Mouse (Mus musculus): ENCODE data around the gene Gng5.

The Gng5 gene

GRCm38 (mm10) chr3:146528335-146528734 lies 28.7 kb downstream of the Gng5 start:
- in situ Hi-C loops (cut with MboI; ENCODE audit: unreplicated experiment in 2 of 2), result loop anchor here in 1 of 2 experiments (10.0 kb wide), 1 partner anchor 124 kb away; the partner anchor contains the start of gene Ssx2ip

- in situ Hi-C loops (cut with MboI; ENCODE audit: unreplicated experiment in 2 of 2), result no loop called here
These were observed 35.4 kb downstream of the Gng5 start for GRCm38 (mm10) chr3:146534986-146535385.

DNA sequence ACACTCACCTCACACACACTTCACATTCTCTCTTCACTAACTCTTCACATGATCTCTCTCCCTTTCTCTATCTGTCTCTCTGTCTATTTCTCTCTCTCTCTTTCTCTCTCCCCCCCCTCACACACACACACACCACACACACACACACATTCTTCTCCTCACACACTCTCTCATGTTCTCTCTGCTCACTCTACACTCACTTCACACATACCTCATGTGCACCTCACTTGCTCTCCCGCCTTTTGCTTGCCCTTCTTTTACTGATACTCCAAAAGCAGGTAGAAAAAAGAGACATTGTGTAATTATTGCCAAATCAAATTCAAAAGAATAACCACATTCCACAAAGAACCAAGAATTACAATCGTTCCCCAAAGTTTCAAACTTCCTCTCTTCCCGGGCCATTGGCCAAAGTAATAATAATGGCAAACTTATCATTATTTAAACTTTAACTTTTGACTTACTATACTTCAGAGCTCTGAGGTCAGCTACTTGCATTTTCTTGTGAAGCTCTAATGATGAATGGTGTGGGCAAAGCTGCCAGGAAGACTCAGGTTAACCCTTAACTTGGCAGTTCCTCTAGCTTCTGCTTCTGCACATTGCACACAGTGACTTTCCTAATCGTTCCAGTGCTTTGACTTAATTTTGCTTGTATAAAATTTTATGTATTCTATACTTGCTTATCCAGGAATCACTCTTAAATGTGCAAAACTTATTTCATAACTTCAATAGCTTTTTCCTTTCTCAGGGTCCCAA lies 41.1 kb downstream of the Gng5 start:
- in situ Hi-C loops (cut with MboI; ENCODE audit: unreplicated experiment in 2 of 2), result no loop called here

DNA sequence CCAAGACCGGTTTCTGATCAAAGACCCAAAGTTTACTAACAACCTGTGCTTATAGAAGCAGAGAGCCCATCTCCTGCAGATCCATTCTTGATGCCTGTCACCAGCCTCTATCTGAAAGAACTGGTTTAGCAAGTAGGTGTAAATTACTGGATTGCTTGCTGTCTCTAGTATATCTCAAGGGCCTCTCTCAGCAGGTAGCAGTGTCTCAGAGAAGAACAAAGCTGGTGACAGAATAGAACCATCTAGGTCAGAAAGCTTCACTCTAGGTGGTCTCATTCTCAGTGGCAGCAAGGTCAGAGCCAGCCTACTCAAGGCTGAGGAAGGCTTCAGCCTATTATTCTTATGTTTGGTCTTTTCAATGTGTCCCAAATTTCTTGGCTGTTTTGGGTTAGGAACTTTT lies 44.0 kb downstream of the Gng5 start:
- in situ Hi-C loops (cut with MboI; ENCODE audit: unreplicated experiment in 2 of 2), result no loop called here

GRCm38 (mm10) chr3:146554816-146555215 lies 55.2 kb downstream of the Gng5 start:
- in situ Hi-C loops (cut with MboI; ENCODE audit: unreplicated experiment in 2 of 2), result no loop called here
